Mouse (Mus musculus): ENCODE data around the gene Arl5c. TPM values are rescaled to one million over a fixed set of nuclear protein-coding genes. Genes with fewer than 3 reads are reported as not detected.
A peak's percentile ranks its signal among the peaks of the same experiment; 100 is the strongest.

Arl5c gene
- polyA plus RNA-seq, 1 experiment from 2014 or later = 9.8 TPM

- peak overlapping the region; percentile 17; the same call in 1 of the 2 replicates for H3K4me3 ChIP-seq (ENCODE audit: low read depth, low read length)
- peak overlapping the region; percentile 31 for H3K9ac ChIP-seq (ENCODE audit: low read length)
- H3K27me3 ChIP-seq (ENCODE audit: control insufficient read depth, insufficient read depth, low read length) = no peaks in the 10 kb centered on the region; the same call in 1 of the 2 replicates
- peak; percentile 27; the same call in 1 of the 2 replicates for TF ChIP-seq CTCF (IDR thresholded peaks at IDR 0.05; ENCODE audit: low read depth)
- TF ChIP-seq EP300 (optimal IDR thresholded peaks at IDR 0.05) = no peak
- no peak overlapping the region for H3K27ac ChIP-seq (replicated peaks)
- no peaks in the 10 kb centered on the region for H3K36me3 ChIP-seq (ENCODE audit: control insufficient read depth, insufficient read depth, low read length)
- peak overlapping the region; percentile 53 for H3K4me2 ChIP-seq (replicated peaks; ENCODE audit: low read depth)
- under 1% methylated on average over 25 of the region's 27 CpGs for WGBS
- DNase-seq (ENCODE audit: low spot score) = peak; percentile 65
- peak; percentile 59 for ATAC-seq (ENCODE audit: low FRiP score, low TSS enrichment)
- peaks cover 6% of the 10 kb centered on the region; the same call in 1 of the 2 replicates for H3K4me1 ChIP-seq (replicated peaks; ENCODE audit: control insufficient read depth, insufficient read depth)
- no peaks in the 10 kb centered on the region for H3K9me3 ChIP-seq (ENCODE audit: control insufficient read depth, low read length)
Measured at GRCm38 (mm10) chr11:98035977-98036377, 40.0 kb upstream of the Arl5c start.

GRCm38 (mm10) chr11:98034840-98035239 is 38.9 kb upstream of the Arl5c start:
- no peaks in the 10 kb centered on the region; the same call in 1 of the 2 replicates for H3K27me3 ChIP-seq (ENCODE audit: control insufficient read depth, insufficient read depth, low read length)
- TF ChIP-seq EP300 (optimal IDR thresholded peaks at IDR 0.05) = no peak
- TF ChIP-seq CTCF (IDR thresholded peaks at IDR 0.05; ENCODE audit: low read depth) = no peak
- H3K4me3 ChIP-seq (ENCODE audit: low read depth, low read length) = no peak overlapping the region
- no peak overlapping the region for H3K4me2 ChIP-seq (replicated peaks; ENCODE audit: low read depth)
- no peak overlapping the region; the same call in 1 of the 2 replicates for H3K27ac ChIP-seq (replicated peaks)
- WGBS = 41% methylated on average over 4 of the region's 4 CpGs
- H3K36me3 ChIP-seq (ENCODE audit: control insufficient read depth, insufficient read depth, low read length) = peaks cover 6% of the 10 kb centered on the region; the same call in 1 of the 2 replicates
- H3K9ac ChIP-seq (ENCODE audit: low read length) = no peak overlapping the region
- DNase-seq (ENCODE audit: low spot score) = no peak
- H3K9me3 ChIP-seq (ENCODE audit: control insufficient read depth, low read length) = no peaks in the 10 kb centered on the region
- ATAC-seq (ENCODE audit: low FRiP score, low TSS enrichment) = no peak
- H3K4me1 ChIP-seq (replicated peaks; ENCODE audit: control insufficient read depth, insufficient read depth) = peaks cover 6% of the 10 kb centered on the region; the same call in 1 of the 2 replicates

DNA sequence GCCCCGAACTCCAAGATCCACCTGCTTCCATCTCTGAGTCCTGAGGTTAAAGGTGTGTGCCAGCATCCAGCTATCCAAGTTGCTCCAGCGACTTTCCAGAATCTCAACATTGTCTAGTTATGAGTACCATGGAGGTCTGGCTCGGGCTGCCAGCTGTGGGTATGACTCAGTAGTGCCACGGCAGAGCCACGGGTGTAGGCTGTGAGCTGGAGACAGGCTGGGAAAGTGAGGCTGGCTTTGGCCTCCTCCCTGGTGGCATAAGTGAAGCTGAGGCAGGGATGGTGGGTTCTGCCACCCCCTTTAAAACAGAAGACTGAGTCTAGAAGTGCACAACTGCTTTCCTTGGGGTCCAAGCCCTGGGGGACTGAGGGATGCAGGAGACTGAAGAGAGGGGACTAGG is 38.1 kb upstream of the Arl5c start:
- 75% methylated on average over 5 of the region's 5 CpGs for WGBS
- Histone ChIP-seq H3K4me1 (replicated peaks; ENCODE audit: control insufficient read depth, insufficient read depth) (peaks cover 6% of the 10 kb centered on the region; the same call in 1 of the 2 replicates), H3K4me3 (ENCODE audit: low read depth, low read length) (no peak overlapping the region), H3K27ac (replicated peaks) (no peak overlapping the region), H3K9ac (ENCODE audit: low read length) (no peak overlapping the region), H3K9me3 (ENCODE audit: control insufficient read depth, low read length) (no peaks in the 10 kb centered on the region), H3K36me3 (ENCODE audit: control insufficient read depth, insufficient read depth, low read length) (peaks cover 6% of the 10 kb centered on the region; the same call in 1 of the 2 replicates), H3K27me3 (ENCODE audit: control insufficient read depth, insufficient read depth, low read length) (no peaks in the 10 kb centered on the region; the same call in 1 of the 2 replicates), H3K4me2 (replicated peaks; ENCODE audit: low read depth) (no peak overlapping the region)
- DNase-seq (ENCODE audit: low spot score) = no peak
- TF ChIP-seq EP300 (optimal IDR thresholded peaks at IDR 0.05) (no peak), CTCF (IDR thresholded peaks at IDR 0.05; ENCODE audit: low read depth) (no peak)
- ATAC-seq (ENCODE audit: low FRiP score, low TSS enrichment) = no peak

DNA sequence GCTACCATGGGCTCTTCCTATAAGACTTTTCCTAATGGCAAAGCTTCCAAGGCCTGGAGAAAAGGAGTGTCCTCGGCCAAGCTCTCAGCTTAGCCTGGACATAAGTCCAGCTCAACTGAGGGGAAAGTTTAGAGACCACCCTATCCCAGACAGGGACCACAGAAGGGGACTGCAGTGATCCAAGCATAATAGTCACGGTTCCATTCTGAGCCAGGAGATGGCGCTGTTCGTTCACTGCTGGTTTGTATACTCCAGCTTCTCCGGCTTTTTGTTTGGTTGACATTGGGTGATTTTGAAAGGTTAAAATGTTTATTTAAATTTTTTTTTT is 35.4 kb upstream of the Arl5c start:
- Histone ChIP-seq H3K9me3 (ENCODE audit: control insufficient read depth, low read length) (no peaks in the 10 kb centered on the region), H3K27me3 (ENCODE audit: control insufficient read depth, insufficient read depth, low read length) (no peaks in the 10 kb centered on the region; the same call in 1 of the 2 replicates), H3K9ac (ENCODE audit: low read length) (no peak overlapping the region), H3K36me3 (ENCODE audit: control insufficient read depth, insufficient read depth, low read length) (peaks cover 12% of the 10 kb centered on the region), H3K4me2 (replicated peaks; ENCODE audit: low read depth) (no peak overlapping the region), H3K4me1 (replicated peaks; ENCODE audit: control insufficient read depth, insufficient read depth) (peaks cover 6% of the 10 kb centered on the region; the same call in 1 of the 2 replicates), H3K4me3 (ENCODE audit: low read depth, low read length) (no peak overlapping the region), H3K27ac (replicated peaks) (0 out of 2 replicates have a peak overlapping the region, but pooled peaks have one; percentile 13)
- ATAC-seq (ENCODE audit: low FRiP score, low TSS enrichment) (no peak; the same call in 1 of the 2 replicates), DNase-seq (ENCODE audit: low spot score) (peak; percentile 79)
- WGBS = 11% methylated on average over 5 of the region's 5 CpGs
- TF ChIP-seq EP300 (optimal IDR thresholded peaks at IDR 0.05) = no peak
- TF ChIP-seq CTCF (IDR thresholded peaks at IDR 0.05; ENCODE audit: low read depth) = peak; percentile 92

DNA sequence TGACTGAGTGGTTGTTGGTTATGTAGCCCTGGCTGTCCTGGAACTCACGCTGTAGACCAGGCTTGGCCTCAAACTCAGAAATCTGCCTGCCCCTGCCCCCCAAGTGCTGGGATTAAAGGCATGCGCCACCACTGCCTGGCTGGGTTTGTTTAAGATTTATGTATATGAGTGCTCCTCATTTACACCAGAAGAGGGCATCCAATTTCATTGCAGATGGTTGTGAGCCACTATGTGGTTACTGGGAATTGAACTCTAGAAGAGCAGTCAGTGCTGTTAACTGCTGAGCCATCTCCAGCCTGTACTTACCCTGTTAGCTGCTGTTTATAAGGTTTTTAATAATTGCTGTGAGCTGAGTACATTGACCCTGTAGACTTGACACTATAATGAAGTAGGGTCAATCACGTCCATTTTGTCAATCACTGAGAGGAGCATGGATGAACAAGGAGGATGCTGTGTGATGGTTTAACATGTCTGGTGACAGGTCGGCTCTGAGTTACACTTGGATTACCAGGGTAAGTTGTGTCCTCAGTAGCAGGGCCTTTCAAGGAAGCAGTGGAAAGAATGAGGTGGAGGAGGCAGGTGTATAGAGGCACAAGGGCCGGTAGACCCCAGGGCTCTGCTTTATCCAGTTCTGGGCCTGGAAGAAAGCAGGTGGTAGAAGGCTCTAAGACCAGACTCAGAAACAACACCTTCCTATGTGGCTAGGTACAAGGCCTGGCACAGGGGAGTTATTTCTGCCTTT is 34.9 kb upstream of the Arl5c start:
- H3K36me3 ChIP-seq (ENCODE audit: control insufficient read depth, insufficient read depth, low read length) = peaks cover 12% of the 10 kb centered on the region
- no peaks in the 10 kb centered on the region for H3K9me3 ChIP-seq (ENCODE audit: control insufficient read depth, low read length)
- H3K27ac ChIP-seq (replicated peaks) = 0 out of 2 replicates have a peak overlapping the region, but pooled peaks have one; percentile 13
- no peaks in the 10 kb centered on the region for H3K27me3 ChIP-seq (ENCODE audit: control insufficient read depth, insufficient read depth, low read length)
- no peak overlapping the region for H3K4me3 ChIP-seq (ENCODE audit: low read depth, low read length)
- no peak for ATAC-seq (ENCODE audit: low FRiP score, low TSS enrichment)
- no peak overlapping the region for H3K4me2 ChIP-seq (replicated peaks; ENCODE audit: low read depth)
- TF ChIP-seq CTCF (IDR thresholded peaks at IDR 0.05; ENCODE audit: low read depth) = peak; percentile 53
- TF ChIP-seq EP300 (optimal IDR thresholded peaks at IDR 0.05) = no peak
- DNase-seq (ENCODE audit: low spot score) = no peak
- H3K9ac ChIP-seq (ENCODE audit: low read length) = no peak overlapping the region
- 46% methylated on average over 5 of the region's 5 CpGs for WGBS
- peaks cover 2% of the 10 kb centered on the region; the same call in 1 of the 2 replicates for H3K4me1 ChIP-seq (replicated peaks; ENCODE audit: control insufficient read depth, insufficient read depth)

- no peaks in the 10 kb centered on the region for H3K4me1 ChIP-seq (replicated peaks; ENCODE audit: control insufficient read depth, insufficient read depth)
Measured at GRCm38 (mm10) chr11:98027785-98028184, 31.8 kb upstream of the Arl5c start.

More at GRCm38 (mm10) chr11:98027785-98028184, 31.8 kb upstream of the Arl5c start:
- peak overlapping the region; percentile 95 for H3K4me3 ChIP-seq (ENCODE audit: low read depth, low read length)
- no peaks in the 10 kb centered on the region for H3K27me3 ChIP-seq (ENCODE audit: control insufficient read depth, insufficient read depth, low read length)
- ATAC-seq (ENCODE audit: low FRiP score, low TSS enrichment) (no peak), DNase-seq (ENCODE audit: low spot score) (no peak)
- H3K9ac ChIP-seq (ENCODE audit: low read length) = peak overlapping the region; percentile 100
- TF ChIP-seq EP300 (optimal IDR thresholded peaks at IDR 0.05) (no peak), CTCF (IDR thresholded peaks at IDR 0.05; ENCODE audit: low read depth) (no peak)
- no peaks in the 10 kb centered on the region for H3K9me3 ChIP-seq (ENCODE audit: control insufficient read depth, low read length)
- no peak overlapping the region for H3K27ac ChIP-seq (replicated peaks)
- H3K4me2 ChIP-seq (replicated peaks; ENCODE audit: low read depth) = peak overlapping the region; percentile 79
- peaks cover 12% of the 10 kb centered on the region for H3K36me3 ChIP-seq (ENCODE audit: control insufficient read depth, insufficient read depth, low read length)
- 13% methylated on average over 7 of the region's 7 CpGs for WGBS
